Mouse (Mus musculus): ENCODE measurements around the gene Terf2. TPM values are rescaled to one million over a fixed set of nuclear protein-coding genes. Genes with fewer than 3 reads are reported as not detected.

The Terf2 gene
- total RNA-seq (2021): 10 to 100 TPM; 10.5 to 13.2 TPM

DNA sequence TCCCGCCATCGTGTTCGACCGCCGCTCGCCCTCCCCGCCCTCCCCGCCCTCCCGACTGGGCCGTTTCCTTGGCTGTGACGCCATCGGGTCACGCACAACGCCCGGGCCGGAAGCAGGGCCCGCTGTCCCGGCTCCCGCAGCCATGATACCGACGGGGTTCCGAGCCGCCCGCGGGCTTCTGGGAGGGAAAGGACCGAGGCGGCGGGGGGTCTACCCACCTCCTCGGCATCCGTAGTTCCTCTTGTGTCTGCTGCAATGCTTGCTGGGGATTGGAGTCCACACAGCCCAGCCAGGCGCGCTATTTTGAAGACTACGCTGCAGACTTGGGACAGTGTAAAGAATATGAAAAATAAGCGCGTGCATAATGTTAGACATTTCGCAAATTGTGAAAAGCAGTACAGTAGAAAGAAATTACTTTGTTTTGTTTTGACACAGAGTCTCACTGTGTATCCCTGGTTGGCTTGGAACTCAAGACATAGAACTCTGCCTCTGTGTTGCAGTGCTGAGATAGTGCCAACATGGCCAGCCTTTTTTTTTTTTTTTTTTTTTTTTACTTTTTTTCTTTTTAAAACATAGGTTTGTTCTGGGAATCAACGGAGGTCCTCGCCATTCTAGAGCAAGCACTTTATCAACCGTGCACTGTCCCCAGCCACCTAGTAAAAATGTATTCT, at the start of gene Terf2:
Gene Terf2 (minus strand): TSS at position 182 of the 671 bp plus-strand sequence.
- DNase-seq (ENCODE audit: low spot score): peak; percentile 89
- intact Hi-C loops (cut with DNase I): no loop called here

DNA sequence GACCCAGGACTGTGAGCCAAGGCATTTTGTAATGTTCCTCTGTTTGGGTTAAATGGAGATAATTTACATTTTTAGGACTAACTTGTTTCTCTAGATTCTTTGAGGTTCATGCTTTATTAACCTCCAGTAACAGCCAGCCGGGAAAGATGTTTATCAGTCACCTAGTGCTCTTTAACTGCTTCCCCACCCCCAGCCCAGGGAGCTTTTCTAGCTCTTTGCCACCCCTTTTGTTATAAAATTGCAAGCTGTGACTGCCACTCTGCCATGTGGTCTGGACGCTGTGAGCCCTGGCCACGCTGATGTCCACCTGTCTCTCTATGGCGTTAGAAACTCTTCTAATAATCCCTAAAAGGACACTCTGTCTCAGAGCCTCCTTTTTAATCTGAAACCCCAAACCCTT, 47.2 kb upstream of the Terf2 start:
- DNase-seq (ENCODE audit: low spot score): no peak
- intact Hi-C loops (cut with DNase I): no loop called here

DNA sequence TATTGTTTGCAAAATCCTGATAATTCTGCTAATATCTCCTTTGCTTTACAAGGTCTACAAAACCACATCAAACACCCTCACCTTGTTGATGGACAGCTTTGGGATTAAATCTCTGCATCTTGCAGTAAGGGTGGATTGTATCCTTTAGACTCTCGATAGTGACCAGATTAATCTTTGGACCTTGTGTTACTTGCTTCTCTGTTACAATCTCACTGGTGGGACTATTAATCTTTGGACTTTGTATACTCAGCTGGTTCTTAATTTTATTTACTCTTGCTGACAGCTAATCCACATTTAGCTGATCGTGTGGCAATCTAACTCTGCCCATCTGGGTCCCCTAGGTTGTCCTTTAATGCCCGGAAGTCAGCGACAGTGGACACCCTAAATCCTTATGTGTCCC, 46.2 kb upstream of the Terf2 start:
- DNase-seq (ENCODE audit: low spot score): no peak
- intact Hi-C loops (cut with DNase I): no loop called here

DNA sequence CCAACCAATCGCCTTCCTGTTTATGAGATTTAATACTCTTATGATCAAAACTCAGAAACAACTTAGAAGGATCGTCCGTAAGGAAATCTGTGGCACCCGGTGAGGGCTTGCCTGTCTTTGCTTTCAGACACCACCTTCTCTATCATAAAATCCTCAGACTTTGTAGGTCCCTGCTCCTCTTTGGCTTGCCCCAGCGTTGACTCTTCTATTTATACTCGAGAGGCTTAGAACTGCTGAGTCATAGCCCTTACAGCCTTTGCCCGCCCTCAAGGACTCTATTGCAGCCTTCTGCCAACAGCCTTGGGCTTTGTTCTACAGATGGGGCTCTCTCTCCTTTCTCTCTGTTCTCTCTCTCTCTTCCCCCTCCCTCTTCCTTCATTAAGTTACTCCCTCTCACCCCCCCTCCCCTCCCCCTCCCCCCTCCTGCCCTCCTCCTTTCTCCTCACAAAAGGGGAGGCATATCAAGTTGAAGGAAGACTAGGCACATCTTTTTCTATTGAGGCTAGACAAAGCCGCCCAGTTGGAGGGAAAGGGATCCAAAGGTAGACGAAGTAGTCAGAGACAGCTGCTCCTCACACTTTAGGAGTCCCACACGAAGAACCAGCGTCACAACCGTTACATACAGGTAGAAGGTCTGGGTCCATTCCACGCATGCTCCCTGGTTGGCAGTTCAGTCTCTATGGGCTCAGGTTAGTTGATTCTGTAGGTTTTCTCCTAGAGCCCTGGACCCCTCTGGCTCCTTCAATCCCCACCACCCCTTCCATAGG, 43.5 kb upstream of the Terf2 start:
- intact Hi-C loops (cut with DNase I): no loop called here
- DNase-seq (ENCODE audit: low spot score): peak; percentile 31

DNA sequence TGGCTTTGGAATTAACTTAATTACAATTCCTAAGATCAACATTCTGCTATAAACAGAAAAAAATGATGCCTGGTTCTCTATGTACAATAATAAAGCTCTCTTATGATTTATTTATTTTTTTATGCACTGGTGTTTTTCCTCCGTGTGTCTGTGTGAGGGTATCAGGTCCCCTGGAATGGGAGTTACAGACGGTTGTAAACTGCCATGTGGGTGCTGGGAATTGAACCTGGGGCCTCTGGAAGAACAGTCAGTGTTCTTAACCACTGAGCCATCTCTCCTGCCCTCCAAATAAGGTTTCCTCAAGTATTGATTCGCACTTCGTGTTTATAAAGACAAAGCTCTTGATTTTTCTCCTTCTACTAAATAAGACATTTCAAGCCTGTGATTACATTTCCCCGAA, 42.0 kb upstream of the Terf2 start:
- intact Hi-C loops (cut with DNase I): no loop called here
- DNase-seq (ENCODE audit: low spot score): no peak

DNA sequence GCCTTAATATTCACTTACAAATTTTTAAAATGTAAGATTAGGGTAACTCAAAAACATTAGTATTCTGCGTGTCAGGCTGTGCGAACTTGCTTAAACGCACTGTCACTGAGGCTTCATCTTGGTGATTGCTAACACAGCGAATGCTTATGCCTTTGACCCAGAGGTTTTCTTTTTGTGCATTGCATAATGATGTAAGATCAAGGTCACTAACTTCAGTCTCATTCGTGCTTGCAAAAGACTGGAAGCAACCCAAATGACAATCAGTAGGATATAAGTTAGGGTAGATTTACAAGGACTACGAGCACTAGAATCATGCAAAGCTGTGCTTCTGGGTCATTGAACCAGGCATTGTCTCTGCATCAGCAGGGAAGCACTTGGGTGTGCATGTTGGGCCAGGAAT, 41.2 kb upstream of the Terf2 start:
- intact Hi-C loops (cut with DNase I): no loop called here
- DNase-seq (ENCODE audit: low spot score): no peak

DNA sequence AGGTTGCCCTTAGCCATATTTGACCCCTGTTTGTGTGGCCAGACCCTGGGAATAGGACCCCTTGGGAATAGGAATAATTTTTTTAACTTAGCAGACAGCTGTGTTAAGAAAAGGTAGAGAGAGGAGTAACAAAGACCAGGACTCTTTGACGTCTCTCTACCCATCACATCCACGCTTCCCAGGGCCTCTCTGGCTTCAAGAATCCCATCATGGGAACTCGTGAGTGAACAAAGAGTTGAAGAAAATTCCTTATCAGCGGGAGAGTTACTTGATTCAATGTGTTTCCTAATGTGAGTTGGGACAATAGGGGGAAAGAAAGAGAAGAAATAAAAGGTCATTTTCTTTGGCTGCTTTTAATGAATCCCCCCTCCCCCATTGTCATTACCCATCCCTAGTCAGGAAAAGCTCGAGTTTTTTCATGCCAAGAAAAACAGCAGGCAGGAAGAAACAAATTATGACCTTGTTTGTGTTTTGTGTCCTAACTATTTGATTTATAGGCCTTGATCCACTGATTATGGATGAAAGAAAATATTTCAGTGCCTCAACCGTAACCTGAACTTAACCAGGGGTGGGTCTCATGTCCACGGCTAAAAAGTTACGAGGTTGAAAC, 39.8 kb upstream of the Terf2 start:
- intact Hi-C loops (cut with DNase I): no loop called here
- DNase-seq (ENCODE audit: low spot score): no peak

DNA sequence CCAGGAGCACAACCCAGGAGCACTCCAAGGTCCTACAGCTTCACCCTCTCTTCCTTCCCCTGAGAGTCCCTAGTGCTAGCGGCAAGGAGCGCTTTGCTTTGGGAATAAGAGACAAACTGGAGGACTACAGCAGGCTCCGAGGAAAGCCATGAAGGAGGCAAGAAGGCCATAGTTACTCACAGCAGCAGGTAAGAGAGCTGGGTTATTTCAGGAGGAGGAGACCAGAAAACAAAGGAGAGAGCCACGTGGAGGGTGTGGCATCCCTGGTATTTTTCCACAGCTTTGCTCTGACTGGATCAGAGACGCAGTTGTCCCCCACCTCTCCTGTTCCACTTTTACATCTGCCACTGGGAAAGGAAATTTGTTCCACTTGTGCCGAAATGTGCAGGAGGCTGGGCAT, 37.5 kb upstream of the Terf2 start:
- no peak for DNase-seq (ENCODE audit: low spot score)
- intact Hi-C loops (cut with DNase I): no loop called here

DNA sequence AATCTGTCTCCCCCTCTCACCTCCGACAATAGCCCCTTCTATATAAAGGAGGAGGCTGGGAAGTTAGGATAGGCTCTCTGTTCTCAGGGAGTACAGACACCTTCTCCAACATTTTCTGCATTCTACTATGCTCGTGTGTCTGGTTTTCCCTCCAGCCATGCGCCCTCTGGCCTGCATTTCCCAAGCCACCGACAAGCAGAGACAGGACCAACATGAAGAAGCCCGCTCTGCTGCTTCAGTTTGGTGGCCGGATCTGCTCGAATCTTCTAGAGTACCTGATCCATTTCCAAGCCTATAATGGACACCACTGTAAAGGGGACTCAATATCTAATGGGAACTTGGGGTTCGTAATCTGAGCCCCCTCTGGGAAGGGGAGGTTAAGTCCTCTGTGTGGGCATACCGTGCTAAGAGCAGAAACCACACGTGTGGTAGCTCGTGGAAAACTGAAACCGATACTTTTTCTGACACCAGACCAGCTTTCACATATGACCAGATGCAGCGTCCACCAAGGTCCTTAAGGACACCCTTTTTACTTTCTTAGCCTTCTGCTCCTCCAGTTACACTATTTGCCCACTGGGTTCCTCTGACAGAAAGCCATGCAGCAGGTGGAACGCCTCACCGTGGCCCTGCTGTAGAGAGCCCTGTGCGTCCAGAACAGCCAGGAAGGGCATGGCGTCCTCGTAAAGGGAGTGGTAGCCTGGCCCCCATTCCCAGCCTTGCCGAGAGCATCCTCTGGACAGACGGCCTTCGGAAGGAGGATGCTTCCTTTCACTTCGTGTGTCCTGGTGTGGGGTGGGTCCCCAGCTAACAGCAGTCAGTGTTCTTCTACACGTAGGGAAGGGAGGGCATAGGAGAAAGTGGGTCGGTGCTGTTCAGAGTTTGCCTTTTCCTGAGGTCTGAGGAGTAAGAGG, 36.5 kb upstream of the Terf2 start:
- DNase-seq (ENCODE audit: low spot score): no peak
- intact Hi-C loops (cut with DNase I): no loop called here

DNA sequence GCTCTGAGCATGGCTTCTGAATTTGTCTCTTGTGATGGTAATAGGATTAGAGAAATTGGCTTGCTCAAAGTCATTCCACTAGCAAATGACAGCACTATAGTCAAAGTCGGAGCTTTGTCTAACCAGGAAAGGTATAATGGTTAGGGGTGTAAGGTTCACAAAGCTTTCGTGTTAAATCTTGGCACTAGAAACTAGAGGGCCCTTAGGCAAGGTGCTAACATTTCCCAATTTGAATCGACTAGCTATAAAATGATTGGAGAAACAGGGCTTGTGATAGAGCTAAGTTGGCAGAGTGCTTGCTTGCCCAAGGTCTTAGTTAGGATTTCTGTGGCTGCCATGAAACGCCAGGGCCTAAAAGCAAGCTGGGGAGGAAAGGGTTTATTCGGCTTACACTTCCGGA, 33.7 kb upstream of the Terf2 start:
- intact Hi-C loops (cut with DNase I): no loop called here
- no peak for DNase-seq (ENCODE audit: low spot score)

DNA sequence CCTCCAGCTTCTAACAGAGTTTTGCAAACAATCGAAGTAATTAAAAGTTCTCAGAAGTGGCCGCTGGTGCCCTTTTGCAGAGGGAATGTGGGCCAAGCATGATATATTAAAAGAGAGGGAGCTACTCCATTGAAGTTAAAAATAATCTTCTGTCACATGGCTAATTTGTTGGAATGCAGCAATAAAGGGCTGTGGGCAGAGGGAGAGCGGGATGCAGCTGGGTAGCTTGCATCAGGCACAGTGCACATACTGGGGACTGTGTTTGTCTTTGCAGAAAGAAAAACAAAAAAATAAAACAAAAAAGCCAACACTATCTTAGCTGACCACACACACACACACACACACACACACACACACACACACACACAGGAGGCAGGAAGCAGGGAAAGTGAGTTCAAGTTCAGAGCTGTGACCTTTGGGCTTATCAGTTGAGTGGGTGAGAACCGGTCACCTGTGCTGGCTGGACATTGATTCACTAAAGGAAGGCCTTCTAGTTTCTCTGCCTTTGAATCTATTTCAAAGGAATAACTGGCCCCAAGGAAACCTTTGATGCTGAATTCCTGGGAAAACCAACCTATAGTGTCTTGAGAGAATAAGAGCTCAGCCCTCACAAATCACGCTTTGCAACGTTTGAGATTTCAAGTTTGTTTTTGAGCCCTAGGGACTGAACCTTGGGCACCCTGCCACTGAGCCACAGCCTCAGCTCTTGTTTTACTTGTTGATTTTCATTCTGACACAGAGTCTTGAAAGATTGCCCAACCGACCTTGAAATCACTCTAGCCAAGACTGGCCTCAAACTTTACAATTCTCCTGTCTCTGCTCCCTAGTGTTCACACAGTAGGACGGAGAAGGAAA, 33.1 kb upstream of the Terf2 start:
- intact Hi-C loops (cut with DNase I): no loop called here
- DNase-seq (ENCODE audit: low spot score): no peak

DNA sequence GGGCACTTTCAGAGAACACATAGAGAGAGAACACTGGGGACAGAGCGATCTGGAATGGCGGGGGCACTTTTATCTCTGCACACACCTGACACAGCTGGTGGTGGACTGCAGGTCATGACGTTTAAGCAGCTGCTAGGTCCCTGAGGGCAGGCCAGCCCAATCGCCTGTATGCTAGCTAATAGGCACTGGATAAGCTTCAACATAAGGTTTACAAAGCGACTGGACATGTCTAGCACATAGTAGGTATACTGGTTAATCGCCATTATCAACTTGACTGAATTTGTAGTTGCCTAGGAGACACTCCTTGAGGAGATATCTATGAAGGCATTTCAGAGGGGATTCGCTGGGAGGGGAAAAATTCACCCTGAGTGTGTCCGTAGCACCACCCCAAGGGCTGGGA, 28.0 kb upstream of the Terf2 start:
- intact Hi-C loops (cut with DNase I): loop anchor here (5.0 kb wide), 1 partner anchor 38 kb away; no protein-coding TSS in a partner anchor
- no peak for DNase-seq (ENCODE audit: low spot score)

DNA sequence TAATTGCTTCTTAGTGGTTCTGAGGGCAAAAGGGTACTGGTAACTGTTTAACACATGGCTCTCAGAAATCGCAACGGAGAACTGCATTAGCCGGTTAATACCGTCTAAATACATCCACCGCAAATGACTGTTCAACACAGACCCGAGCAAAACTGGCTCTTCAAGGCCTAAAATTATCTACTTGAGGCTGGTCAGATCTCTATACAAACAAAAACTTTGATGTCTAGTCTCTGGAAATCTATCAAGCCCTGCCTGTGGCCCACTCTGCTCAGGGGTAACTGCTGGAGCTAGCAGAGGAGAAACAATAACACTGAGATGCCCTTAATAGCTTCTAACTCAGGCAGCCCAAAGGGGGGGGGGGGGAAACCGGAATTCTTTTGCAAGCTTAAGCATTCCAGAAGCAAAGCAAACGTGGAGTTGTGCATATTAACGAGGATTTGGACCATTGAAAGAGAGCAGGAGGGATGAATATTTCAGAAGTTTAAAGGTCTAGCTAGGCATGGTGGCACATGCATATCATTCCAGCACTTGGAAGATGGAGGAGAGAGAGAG, 26.8 kb upstream of the Terf2 start:
- DNase-seq (ENCODE audit: low spot score): no peak
- intact Hi-C loops (cut with DNase I): loop anchor here (5.0 kb wide), 1 partner anchor 39 kb away; no protein-coding TSS in a partner anchor

DNA sequence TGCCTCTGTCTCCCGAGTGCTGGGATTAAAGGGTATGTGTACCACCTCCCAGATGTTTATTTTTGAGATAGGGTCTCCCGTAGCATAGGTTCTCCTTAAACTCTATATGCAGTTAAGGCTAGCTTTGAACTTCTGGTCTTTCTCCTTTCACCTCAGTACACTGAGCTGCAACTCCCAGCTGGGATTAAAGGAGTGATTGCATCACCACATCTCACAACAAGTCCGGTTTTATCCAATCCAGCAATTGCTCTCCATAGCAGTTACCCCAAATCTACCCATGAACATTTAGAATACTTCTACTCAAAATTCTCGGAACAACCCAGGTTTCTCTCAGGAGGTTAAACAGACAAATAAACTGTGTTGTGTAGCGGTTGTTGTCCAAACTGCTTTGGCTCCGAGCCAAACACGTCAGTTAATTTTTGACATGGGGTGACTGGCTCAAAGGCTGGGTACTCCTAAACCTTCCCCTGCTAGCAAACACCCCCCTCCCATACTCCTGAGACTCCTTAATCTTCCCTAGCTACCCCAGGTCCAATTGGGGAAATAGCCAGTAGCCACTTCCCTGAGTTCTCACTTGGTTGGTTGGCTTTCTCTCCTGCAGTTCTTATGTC, 25.4 kb upstream of the Terf2 start:
- DNase-seq (ENCODE audit: low spot score): no peak
- intact Hi-C loops (cut with DNase I): loop anchor here (5.0 kb wide), 1 partner anchor 41 kb away; no protein-coding TSS in a partner anchor

DNA sequence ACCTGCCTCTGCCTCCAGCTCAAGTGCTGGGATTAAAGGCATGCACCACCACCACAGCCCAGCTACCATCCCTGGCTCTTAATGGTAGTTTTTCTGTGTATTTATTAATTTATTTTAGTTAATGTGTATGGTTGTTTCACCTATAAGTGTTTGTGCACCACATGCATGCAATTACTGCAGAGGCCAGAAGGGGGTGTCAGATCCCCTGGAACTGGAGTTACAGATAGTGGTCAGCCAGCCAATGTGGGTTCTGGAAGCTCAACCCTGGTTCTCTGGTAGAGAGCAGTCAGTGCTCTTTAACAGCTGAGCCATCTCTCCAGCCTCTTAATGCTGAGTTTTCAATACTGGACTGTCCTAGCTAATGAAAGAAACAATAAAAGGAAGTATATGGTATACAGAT, 24.5 kb upstream of the Terf2 start:
- intact Hi-C loops (cut with DNase I): loop anchor here (5.0 kb wide), 1 partner anchor 41 kb away; no protein-coding TSS in a partner anchor
- DNase-seq (ENCODE audit: low spot score): no peak

DNA sequence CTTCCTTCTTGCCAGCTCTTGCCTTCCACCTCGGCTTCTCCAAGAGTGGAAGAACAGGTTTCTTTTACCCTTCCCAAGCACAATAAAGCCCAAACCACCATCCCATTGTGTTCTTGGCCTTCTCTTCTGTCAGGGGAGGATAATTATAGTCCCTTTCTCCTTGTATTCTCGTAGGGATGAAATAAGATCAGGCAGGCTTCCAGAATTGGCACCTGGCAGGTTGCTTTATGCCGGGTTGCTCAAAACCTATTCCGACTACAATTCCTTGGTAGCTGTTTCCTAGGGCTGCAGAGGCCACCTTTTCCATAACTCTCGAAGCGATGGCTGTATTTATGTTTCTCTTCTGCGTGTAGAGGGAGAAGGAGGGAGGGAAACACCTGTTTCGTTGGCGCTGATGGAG, 23.1 kb upstream of the Terf2 start:
- intact Hi-C loops (cut with DNase I): loop anchor here (5.0 kb wide), 1 partner anchor 53 kb away; no protein-coding TSS in a partner anchor
- DNase-seq (ENCODE audit: low spot score): no peak

DNA sequence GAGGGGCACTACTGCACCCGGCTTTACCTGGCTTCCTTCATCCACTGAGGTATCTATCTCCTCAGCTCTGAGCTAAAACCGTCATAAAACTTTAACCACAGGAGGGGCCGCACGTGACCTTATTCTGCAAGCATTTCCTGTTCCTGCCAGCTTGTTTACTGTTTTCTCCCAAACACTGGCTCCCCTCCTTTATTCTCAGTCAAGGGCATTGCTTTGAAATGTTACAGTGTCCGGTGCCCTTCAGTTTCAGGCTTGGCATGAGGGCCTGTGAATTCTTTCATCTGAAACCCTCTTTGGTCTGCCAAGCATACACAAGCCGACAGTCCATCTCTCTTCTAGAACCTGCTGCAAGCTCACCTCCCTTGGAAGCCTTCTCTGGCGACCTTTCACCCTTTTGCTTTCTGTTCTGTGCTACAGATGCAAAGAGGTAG, 22.5 kb upstream of the Terf2 start:
- no peak for DNase-seq (ENCODE audit: low spot score)
- intact Hi-C loops (cut with DNase I): loop anchor here (5.0 kb wide), 1 partner anchor 53 kb away; no protein-coding TSS in a partner anchor

DNA sequence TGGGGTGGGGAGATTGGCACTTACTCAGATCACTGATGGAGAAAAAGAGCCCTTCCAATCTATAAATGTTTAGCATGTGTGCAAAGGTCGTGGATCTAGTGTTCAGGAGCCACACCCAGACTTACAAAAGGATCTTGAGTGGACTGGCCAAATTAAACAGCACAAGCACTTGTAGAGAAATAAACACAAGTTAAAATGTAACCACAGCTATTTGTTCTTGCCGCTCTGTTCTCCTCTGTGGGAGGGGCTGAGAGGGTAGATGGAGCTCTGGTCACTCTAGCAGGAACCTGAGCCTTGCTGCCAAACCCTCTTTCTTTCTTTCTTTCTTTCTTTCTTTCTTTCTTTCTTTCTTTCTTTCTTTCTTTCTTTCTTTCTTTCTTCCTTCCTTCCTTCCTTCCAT, 20.7 kb upstream of the Terf2 start:
- intact Hi-C loops (cut with DNase I): loop anchor here (2.0 to 5.0 kb wide), 2 partner anchors 55 to 68 kb away; no protein-coding TSS in a partner anchor

More for the DNA sequence above, 20.7 kb upstream of the Terf2 start:
- DNase-seq (ENCODE audit: low spot score): no peak

Measured in heart, postnatal 25 days (tissue).